Mouse (Mus musculus) CD4-positive, CD25-positive, alpha-beta regulatory T cell, adult 2 months (primary cell): Measurements from ENCODE around the gene Glis3.

Source experiments
- DNase-seq: peaks from one replicate; pipeline ENCODE4 v3.0.0-alpha.2; 2012; ENCODE audit warnings: low read depth, low spot score

Gene Glis3

DNA sequence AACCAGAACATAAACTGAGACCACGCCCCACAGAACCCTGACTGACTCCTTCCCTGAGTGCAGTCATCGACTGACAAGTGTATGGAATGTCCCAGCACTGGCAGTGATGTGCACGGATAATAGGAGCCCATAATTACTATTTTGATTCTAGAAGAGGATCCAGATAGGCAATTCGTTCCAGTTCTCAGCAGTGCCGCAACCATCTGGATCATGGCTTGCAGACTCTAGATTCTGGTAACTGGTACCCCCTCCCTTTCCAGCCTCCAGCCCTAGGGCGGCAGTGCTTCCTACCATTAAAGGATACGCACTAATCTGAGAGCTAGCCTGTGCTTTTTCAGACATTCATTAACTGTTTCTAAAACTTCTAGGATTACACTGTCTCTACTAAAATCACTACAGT is 24.7 kb downstream of the Glis3 start:
- DNase-seq, result no peak

DNA sequence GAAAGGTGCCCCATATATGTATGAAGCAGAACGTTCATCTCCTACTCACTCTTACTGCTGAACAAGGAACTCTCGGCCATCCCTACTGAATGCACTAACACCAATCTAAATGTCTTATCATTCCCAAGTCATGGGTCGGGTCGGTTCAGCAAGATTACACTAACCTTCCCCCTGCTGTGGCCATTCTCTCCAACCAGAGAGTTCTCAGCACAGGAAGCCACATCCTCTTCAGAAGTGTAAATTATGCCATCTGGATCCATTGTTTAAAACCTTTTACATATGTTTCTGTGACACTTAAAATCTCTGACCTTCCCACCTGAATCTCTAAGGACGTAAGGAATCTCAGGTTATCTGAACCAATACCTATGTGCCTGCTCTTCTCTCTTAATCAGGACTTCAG is 29.0 kb downstream of the Glis3 start:
- no peak for DNase-seq

- DNase-seq, result no peak
These were observed 30.4 kb downstream of the Glis3 start for GRCm38 (mm10) chr19:28649489-28649888.

DNA sequence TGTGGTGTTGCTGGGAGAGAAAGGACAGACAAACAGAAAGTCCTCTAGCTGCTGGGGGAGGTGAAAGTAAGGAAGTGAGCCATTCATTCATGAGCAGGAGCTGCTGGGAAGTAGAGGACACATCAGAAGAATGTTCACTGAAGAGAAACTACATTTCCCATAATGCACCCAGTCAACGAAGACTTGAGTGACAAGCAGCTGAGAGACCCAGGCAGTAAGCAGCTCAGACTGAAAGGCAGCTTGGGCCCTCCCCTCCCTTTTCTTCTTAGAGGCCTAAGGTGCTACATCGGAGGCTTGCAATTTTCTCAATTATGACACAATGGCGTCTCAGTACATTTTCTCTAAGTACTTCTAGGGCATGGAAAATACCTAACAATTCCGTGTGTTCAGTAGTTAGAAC is 31.0 kb downstream of the Glis3 start:
- DNase-seq, result no peak

DNA sequence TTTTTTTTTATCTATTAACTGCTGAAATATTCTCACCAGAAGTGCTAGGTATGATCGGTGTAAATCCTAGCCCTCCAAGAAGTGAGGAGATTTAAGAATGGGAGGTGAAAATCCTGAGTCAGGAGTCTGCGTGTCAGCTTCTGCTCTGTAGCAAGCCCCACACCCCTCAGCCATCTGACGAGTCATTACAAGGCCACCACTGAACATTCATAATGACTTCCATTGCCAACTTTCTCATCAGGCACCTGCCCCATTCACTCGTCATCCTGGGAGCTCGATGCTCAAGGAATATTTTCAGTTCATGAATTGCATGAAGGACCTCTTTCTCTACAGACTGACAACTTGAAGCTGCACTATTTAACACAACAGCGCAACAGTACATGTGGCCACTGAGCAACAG is 32.5 kb downstream of the Glis3 start:
- DNase-seq, result no peak

GRCm38 (mm10) chr19:28646286-28646685 is 33.6 kb downstream of the Glis3 start:
- no peak for DNase-seq

GRCm38 (mm10) chr19:28640861-28641381 is 39.0 kb downstream of the Glis3 start:
- DNase-seq, result no peak

GRCm38 (mm10) chr19:28635991-28636553 is 43.8 kb downstream of the Glis3 start:
- DNase-seq, result no peak

GRCm38 (mm10) chr19:28634986-28635385 is 44.9 kb downstream of the Glis3 start:
- DNase-seq, result no peak

GRCm38 (mm10) chr19:28628416-28628815 is 51.5 kb downstream of the Glis3 start:
- peak; percentile 30 for DNase-seq

DNA sequence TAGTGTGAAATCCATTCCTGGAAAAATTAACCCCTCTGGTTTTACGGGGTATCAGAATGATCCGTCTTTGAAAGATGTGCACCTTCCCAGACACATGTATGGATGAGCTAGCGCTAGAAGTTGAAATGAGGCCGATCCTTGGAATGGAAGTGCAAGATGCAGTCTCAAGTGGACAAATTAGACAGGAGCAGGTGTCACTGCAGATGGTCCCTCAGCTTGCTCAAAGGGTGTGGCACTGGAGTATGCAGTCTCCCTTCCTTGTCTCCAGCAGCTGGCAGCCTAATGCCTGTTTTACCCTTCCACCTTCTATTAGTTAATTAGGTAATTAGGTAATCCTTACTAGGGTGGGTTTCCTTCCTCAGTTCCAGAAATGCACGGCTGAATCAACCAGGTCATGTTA is 53.7 kb downstream of the Glis3 start:
- no peak for DNase-seq

GRCm38 (mm10) chr19:28624571-28624970 is 55.3 kb downstream of the Glis3 start:
- DNase-seq, result no peak

DNA sequence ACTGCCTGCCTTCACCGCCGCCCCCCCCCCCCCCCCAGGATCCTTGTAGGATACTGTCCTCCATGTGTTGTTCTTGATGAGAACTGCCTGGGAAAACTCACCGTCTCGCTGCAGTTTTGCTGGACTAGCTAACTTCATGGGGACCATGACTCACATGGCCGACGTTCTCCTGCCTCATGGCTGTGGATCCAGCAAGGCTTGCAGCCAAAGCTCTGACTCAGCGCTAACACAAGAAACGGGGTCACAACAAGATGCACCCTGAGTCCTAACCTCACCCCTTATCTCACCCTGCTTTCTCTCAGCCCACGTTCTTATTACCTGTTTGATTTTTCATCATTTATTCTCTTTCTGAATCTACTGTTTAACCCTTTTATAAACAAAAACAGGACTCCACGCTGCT is 56.2 kb downstream of the Glis3 start:
- DNase-seq, result no peak

DNA sequence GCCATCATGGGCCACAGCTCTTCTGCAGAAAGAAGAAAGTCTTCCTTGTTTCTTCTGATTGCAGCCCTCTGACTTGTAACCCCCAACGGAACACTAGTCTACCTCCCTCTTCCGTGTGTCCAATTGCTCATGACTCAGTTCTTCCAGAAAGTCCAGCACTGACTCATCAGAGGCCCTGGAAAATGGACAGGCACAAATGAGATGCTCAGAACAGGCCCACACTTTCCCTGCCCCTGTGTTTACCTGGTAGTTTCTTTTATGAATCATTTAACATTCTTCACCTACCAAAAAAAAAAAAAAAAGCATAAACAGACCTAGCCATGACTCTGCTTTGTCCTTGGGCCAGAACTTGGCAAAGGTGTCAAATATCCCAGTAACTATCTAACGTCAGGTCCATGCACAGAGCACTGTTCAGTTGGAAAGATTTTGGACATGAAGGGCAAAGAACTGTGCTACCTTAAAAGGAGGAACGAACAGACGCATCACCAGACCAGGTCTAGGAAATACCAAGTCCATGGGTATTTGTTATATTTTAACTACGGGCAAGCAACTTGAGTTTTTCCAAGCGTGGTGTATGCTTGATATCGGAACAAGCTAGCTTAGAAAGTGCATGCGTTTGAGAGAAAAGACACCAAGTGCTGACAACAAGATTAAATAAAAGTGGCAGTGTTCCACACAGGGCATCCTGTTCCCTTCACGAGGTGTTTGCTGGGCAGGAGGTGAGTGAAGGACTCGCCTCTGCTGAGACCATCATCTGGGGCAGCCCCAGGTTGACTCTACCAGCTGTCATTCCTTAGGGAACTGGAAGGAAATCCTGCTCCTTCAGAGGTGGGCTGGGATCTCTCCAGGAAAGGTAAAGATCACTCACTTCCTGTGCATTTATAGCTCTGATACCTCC is 58.0 kb downstream of the Glis3 start:
- no peak for DNase-seq

DNA sequence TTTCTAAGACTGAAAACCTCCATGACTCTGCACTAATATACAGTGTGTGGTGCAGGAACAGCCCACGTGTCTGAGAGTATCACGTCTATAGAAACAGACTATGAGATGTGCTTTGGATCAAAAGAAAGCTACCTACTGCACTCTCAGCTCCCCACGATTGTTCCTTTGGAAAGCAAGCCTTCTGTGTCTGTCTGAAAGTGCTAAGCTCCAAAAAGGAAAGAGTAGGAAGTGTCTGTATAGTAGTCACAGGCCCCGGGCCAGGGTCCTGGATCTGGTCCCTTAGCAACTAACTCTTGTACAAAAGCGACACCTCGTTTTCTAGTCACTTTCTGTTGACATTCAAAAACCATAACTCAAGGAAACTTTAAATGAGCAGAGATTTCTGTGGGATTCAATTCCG is 62.1 kb downstream of the Glis3 start:
- no peak for DNase-seq

GRCm38 (mm10) chr19:28617191-28617590 is 62.7 kb downstream of the Glis3 start:
- no peak for DNase-seq

- no peak for DNase-seq
These were observed 63.4 kb downstream of the Glis3 start for GRCm38 (mm10) chr19:28616487-28616886.

DNA sequence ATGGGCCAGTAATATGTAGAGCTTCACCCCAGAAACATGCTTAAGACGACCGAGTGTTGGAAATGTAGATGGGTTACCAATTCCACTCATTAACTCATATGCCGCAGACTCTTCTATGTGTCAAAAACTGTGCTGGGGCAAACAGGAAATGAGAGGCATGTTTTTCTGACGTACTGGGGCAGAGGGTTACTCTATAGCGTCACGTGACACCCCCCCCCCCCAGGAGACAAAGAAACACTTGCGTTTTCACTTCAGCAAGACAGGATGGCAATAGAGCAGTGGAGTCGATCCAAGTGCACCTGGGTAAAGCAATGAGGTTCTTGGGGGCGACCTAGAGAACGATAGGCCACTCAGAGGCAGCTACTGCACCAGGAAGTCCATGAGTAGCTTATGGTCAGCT is 67.6 kb downstream of the Glis3 start:
- peak; percentile 82 for DNase-seq

- no peak for DNase-seq
These were observed 71.1 kb downstream of the Glis3 start for GRCm38 (mm10) chr19:28608747-28609146.

DNA sequence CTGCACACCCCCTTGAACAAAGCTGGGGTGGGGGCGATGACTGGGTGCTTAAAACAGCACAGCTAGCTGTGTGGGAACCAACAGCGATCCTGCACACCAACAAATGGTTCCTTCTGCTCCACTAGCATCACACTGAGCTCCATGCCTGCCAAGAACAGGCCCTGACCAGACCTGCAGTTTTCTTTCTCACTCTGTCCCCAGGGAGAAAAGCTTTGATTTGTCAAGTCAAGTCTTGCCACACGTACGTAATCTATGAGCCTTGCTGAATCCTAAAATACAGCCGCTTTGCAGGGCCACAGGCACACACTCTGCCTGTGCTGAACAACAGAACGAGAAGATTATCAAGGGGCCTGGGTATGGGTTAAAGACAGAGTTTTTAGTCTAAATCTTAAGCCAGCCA is 71.6 kb downstream of the Glis3 start:
- no peak for DNase-seq

- no peak for DNase-seq
These were observed 79.0 kb downstream of the Glis3 start for GRCm38 (mm10) chr19:28600866-28601265.

DNA sequence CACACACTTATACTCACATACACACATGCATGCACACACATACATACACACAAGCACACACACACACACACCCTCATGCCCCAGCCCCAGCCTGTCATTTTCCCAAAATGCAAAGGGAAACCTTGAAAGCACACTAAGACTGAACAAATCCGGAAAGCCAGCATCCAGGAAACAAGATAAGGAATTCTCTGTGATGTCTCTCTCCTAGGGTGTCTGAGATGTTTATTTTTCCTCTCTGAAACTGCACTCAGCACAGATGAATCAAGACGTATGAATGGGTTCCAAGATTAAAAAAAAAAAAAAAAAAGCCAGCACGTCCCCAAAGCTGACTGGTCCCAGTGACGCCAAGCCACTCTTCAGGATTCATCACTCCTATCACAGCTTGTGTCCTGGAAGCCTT is 85.7 kb downstream of the Glis3 start:
- no peak for DNase-seq

DNA sequence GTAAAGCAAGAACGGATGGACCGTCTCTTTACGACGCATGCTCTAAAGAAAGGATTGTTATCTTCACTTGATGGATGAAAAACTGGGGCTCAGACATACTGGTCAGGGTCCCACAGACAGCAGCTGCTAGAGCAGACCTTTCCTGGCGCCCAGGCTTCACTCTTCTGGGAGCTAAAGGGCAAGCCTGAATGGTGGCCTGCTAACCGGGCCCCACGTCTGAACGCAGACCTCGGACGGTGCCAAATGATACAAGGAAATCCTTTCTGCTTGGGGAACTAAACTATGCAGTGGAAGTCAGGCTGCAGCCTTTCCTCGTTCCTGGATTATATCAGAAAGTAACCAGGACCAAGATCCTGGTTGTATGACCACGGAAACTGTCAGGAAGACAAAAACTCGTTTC is 86.9 kb downstream of the Glis3 start:
- no peak for DNase-seq
